Mouse (Mus musculus): ENCODE results near the gene Masp2. TPM values are rescaled to one million over a fixed set of nuclear protein-coding genes. Genes with fewer than 3 reads are reported as not detected.

Gene Masp2
- not detected in 2 replicates for polyA plus RNA-seq (2012; ENCODE audit: insufficient read depth, insufficient read length, missing spikeins)

- Histone ChIP-seq H3K4me1 (ENCODE audit: control insufficient read depth, insufficient read depth, insufficient read length, low read length) (no peaks in the 10 kb centered on the region), H3K27ac (replicated peaks; ENCODE audit: low read depth, low read length) (peak within 1 kb of the TSS; percentile 61), H3K4me3 (ENCODE audit: insufficient read depth, low read depth, low read length) (no peak within 1 kb of the TSS)
Observed at GRCm38 (mm10) chr4:148602357-148603120, at the start of gene Masp2. Masp2 (plus strand) TSS chr4:148602554.

GRCm38 (mm10) chr4:148557766-148558165 lies 44.6 kb upstream of the Masp2 start:
- peak overlapping the region; percentile 96 for H3K4me3 ChIP-seq (ENCODE audit: insufficient read depth, low read depth, low read length)
- no peaks in the 10 kb centered on the region for H3K4me1 ChIP-seq (ENCODE audit: control insufficient read depth, insufficient read depth, insufficient read length, low read length)
- H3K27ac ChIP-seq (replicated peaks; ENCODE audit: low read depth, low read length), result peak overlapping the region; percentile 48

- H3K4me1 ChIP-seq (ENCODE audit: control insufficient read depth, insufficient read depth, insufficient read length, low read length), result no peaks in the 10 kb centered on the region
- H3K27ac ChIP-seq (replicated peaks; ENCODE audit: low read depth, low read length), result peak within 1 kb of the TSS; percentile 90
- peak within 1 kb of the TSS; percentile 96 for H3K4me3 ChIP-seq (ENCODE audit: insufficient read depth, low read depth, low read length)
Observed at GRCm38 (mm10) chr4:148558297-148559000, 43.9 kb upstream of the Masp2 start, which contains the start of gene Exosc10. Exosc10 (plus strand) TSS chr4:148558429.

DNA sequence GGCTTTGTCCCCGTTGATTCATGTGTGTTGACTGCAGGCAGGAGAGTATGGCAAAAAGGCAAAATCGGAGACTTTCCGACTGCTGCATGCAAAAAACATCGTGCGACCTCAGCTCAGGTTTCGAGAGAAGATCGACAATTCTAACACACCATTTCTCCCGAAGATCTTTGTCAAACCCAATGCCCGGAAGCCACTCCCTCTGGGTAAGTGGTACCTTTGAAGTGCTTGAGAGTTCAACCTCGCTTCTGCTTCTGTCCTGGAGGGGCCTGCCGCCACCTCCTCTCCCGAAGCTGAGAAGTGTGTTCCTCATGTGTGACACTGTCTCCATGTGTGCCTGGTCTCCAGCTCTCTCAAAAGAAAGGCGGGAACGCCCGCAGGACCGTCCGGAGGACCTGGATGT lies 39.7 kb upstream of the Masp2 start:
- Histone ChIP-seq H3K4me3 (ENCODE audit: insufficient read depth, low read depth, low read length) (no peak overlapping the region), H3K4me1 (ENCODE audit: control insufficient read depth, insufficient read depth, insufficient read length, low read length) (no peaks in the 10 kb centered on the region), H3K27ac (replicated peaks; ENCODE audit: low read depth, low read length) (no peak overlapping the region)

DNA sequence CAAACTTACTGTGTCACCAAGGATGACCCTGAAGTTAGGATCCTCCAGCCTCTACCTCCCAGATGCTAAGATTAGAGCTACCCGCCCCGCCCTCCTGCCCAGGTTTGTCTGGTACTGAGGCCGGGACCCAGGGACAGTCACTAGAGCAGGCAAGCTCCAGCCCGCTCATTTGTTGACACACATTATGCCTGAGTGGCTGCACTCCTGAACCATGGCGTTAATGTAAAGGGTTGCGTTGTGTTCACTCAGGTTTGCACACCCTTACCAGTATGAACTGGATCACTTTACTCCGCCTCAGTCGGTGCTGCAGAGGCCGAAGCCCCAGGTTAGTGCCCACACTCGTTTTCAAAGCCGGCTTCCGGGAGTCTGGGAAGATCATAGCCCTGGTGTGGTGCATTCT lies 38.8 kb upstream of the Masp2 start:
- no peak overlapping the region for H3K4me3 ChIP-seq (ENCODE audit: insufficient read depth, low read depth, low read length)
- H3K27ac ChIP-seq (replicated peaks; ENCODE audit: low read depth, low read length), result no peak overlapping the region
- no peaks in the 10 kb centered on the region for H3K4me1 ChIP-seq (ENCODE audit: control insufficient read depth, insufficient read depth, insufficient read length, low read length)

DNA sequence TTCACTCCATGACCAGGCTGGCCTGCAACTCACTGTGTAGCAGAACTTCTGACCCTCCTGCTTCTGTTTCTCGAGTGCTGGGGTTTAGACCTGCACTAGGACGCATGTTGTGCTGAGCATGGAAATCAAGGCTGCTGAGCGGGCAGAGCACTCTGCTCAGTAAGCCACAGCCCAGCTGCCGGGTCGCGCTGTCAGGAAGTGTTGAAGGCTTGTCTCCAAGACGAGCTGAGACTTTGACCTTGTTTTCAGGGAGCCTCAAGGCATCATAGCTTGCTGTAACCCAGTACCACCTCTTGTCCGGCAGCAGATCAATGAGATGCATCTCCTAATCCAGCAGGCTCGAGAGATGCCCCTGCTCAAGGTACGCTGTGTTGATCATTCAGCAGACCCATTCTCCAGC lies 32.2 kb upstream of the Masp2 start:
- Histone ChIP-seq H3K27ac (replicated peaks; ENCODE audit: low read depth, low read length) (no peak overlapping the region), H3K4me1 (ENCODE audit: control insufficient read depth, insufficient read depth, insufficient read length, low read length) (no peaks in the 10 kb centered on the region), H3K4me3 (ENCODE audit: insufficient read depth, low read depth, low read length) (no peak overlapping the region)

DNA sequence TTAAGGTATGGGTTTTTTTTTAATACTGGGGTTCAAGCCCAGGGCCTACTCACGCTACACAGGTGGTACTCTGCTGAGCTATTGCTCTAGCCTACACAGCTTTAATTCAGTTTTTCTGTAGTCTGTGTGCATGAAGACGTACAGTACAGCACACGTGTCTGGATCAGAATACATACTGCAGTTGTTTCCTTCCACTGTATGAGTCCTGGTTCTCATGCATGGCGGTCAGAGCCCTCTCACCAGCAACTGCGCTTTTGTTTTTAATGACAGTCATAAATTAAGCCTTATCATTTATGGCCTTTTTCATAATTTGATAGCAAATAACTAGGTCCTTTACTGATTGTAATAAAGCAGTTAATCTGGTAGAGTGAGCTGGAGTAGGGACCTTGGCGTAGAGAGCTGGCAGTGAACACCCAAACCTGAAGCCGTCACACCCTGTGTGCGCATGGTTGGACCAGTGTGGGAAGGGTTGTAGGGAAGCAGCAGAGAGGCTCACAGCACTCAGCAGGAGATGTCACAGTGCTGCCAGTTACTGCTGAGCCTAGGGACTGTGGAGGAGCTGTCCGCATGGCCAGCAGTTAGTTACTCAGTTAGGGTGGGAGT lies 31.6 kb upstream of the Masp2 start:
- H3K4me3 ChIP-seq (ENCODE audit: insufficient read depth, low read depth, low read length), result no peak overlapping the region
- no peak overlapping the region for H3K27ac ChIP-seq (replicated peaks; ENCODE audit: low read depth, low read length)
- H3K4me1 ChIP-seq (ENCODE audit: control insufficient read depth, insufficient read depth, insufficient read length, low read length), result no peaks in the 10 kb centered on the region

GRCm38 (mm10) chr4:148573222-148573621 lies 29.1 kb upstream of the Masp2 start:
- Histone ChIP-seq H3K4me3 (ENCODE audit: insufficient read depth, low read depth, low read length) (no peak overlapping the region), H3K27ac (replicated peaks; ENCODE audit: low read depth, low read length) (no peak overlapping the region), H3K4me1 (ENCODE audit: control insufficient read depth, insufficient read depth, insufficient read length, low read length) (no peaks in the 10 kb centered on the region)

DNA sequence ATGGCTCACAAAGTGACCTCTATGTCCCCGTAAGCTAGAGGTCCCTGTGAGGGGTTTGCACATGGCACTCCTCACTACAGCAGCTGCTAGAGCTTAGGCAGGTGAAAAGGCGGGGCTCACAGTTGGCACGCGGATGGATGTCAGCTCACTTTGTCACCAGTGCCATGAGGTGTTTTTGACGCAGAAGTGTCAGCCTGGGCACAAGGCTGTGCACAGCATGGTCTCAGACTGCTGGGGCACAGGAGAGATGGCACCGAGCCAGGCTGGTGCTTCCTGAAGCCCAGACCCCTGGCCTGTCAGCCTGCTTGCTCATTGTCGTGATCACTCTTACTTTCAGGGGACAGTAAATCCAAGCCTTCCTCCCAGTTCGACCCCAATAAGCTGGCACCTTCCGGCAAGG lies 21.6 kb upstream of the Masp2 start:
- Histone ChIP-seq H3K4me3 (ENCODE audit: insufficient read depth, low read depth, low read length) (no peak overlapping the region), H3K27ac (replicated peaks; ENCODE audit: low read depth, low read length) (no peak overlapping the region), H3K4me1 (ENCODE audit: control insufficient read depth, insufficient read depth, insufficient read length, low read length) (no peaks in the 10 kb centered on the region)

DNA sequence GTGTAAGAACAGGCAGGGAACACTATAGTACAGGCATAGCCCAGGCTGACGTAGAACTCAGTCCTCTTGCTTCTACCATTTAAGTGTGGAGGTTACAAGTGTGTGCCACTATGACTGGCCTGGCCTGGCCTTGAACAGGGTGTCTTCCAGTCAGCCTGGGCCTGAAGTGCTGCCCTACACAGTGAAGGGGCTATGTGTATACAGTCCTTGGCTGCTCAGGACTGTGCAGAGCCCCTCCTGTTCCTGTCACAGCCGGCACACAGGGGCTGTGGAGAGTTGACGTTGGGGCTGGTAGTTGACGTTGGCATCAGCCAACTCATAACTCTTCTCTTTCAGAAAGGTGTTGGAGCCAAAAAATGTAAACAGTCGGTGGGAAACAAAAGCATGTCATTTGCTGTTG lies 20.9 kb upstream of the Masp2 start:
- H3K4me1 ChIP-seq (ENCODE audit: control insufficient read depth, insufficient read depth, insufficient read length, low read length), result no peaks in the 10 kb centered on the region
- no peak overlapping the region for H3K27ac ChIP-seq (replicated peaks; ENCODE audit: low read depth, low read length)
- no peak overlapping the region for H3K4me3 ChIP-seq (ENCODE audit: insufficient read depth, low read depth, low read length)

DNA sequence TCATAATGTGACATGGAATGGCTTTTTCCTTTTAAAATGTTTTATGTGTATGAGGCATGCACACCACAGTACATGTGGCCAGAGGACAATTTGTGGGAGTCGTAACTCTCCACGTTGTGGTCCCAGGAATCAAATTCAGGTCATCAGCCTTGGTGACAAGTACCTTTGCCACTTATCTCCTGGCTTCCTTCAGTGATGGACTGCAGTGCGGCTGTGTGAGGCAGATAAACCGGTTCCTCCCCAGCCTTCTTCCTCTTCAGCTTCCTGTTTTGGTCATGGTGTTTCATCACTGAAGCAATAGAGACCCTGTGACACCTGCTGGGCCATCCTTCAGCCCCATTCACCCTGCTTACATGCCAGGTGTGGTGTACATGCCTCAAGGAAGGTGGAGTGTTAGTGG lies 19.1 kb upstream of the Masp2 start:
- no peaks in the 10 kb centered on the region for H3K4me1 ChIP-seq (ENCODE audit: control insufficient read depth, insufficient read depth, insufficient read length, low read length)
- H3K27ac ChIP-seq (replicated peaks; ENCODE audit: low read depth, low read length), result no peak overlapping the region
- no peak overlapping the region for H3K4me3 ChIP-seq (ENCODE audit: insufficient read depth, low read depth, low read length)

- H3K4me3 ChIP-seq (ENCODE audit: insufficient read depth, low read depth, low read length), result no peak overlapping the region
- no peak overlapping the region for H3K27ac ChIP-seq (replicated peaks; ENCODE audit: low read depth, low read length)
- H3K4me1 ChIP-seq (ENCODE audit: control insufficient read depth, insufficient read depth, insufficient read length, low read length), result peaks cover 3% of the 10 kb centered on the region; the same call in 1 of the 2 replicates
Observed at GRCm38 (mm10) chr4:148586648-148587047, 15.7 kb upstream of the Masp2 start.

DNA sequence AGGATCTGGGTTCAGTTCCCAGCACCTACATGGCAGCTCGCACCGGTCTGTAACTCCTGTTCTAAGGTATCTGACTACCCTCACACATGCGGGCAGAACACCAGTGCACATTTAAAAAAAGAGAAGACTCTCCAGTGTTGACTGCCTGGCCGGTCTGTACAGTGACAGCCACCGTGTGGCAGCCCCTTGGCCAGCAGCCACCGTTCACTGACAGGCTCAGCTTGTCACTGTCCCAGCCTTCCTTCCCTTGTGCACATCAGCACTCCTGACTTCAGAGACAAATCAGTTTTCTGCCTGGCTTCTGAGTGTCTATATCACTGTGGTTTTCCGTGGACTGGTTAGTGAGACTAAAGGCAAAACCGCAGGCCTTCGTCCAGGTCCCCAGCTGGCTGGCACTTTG lies 13.6 kb upstream of the Masp2 start:
- Histone ChIP-seq H3K4me1 (ENCODE audit: control insufficient read depth, insufficient read depth, insufficient read length, low read length) (peaks cover 3% of the 10 kb centered on the region), H3K27ac (replicated peaks; ENCODE audit: low read depth, low read length) (no peak overlapping the region), H3K4me3 (ENCODE audit: insufficient read depth, low read depth, low read length) (no peak overlapping the region)

GRCm38 (mm10) chr4:148589565-148589964 lies 12.8 kb upstream of the Masp2 start:
- no peak overlapping the region for H3K4me3 ChIP-seq (ENCODE audit: insufficient read depth, low read depth, low read length)
- peaks cover 3% of the 10 kb centered on the region for H3K4me1 ChIP-seq (ENCODE audit: control insufficient read depth, insufficient read depth, insufficient read length, low read length)
- H3K27ac ChIP-seq (replicated peaks; ENCODE audit: low read depth, low read length), result no peak overlapping the region

DNA sequence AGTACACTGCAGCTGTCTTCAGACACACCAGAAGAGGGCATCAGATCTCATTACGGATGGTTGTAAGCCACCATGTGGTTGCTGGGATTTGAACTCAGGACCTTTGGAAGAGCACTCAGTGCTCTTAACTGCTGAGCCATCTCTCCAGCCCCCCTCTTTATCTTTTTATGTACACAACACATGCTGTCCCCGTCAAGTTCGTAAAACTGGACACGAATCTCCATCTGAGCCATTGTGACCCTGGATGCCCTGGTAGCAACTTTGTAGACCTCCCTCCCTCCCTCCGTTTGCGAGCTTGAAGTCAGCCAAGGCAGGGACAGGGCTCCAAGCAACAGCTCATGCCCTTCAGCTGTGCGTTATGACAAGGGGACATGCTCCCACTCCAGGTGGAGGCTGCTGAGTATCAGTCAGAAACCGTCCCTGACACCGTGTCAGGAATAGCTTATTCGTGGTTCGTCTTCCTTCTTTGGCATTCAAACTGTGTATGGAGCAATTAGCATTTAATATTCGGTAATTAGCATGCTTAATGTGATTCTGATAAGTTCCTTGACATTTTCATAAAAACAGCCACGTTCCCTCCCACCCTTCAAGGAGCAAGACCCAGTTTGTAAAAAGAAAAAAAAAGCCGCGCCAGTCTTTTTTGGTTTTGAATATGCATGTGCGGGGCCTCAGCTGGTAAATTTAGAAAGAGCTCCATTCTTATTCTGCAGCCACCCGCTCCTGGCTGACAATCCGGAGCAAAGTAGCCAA lies 11.8 kb upstream of the Masp2 start:
- no peak overlapping the region for H3K27ac ChIP-seq (replicated peaks; ENCODE audit: low read depth, low read length)
- peak overlapping the region; percentile 87 for H3K4me3 ChIP-seq (ENCODE audit: insufficient read depth, low read depth, low read length)
- H3K4me1 ChIP-seq (ENCODE audit: control insufficient read depth, insufficient read depth, insufficient read length, low read length), result peaks cover 3% of the 10 kb centered on the region
